Comparison of ENCODE assay signal across 10 mouse cellular contexts in the genomic region with DNA sequence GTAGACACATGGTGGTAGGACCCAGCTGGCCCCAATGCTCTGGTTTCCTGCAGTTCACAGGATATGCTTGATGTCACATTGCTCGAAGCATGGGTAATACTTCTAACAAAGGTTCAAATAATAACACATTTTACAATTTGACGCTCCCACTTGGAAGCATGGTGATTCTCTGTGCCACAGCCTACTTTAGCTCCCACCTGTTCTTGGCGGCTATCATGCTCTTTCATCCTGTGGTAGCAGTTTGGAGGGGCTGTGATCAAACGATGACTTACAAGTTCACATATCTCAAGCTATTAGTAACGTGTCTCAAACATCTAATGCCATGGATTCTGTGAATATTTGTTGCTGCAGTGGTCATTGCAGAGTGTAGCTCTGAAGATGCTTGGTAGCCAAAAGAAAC.
DNase-seq lines count a peak whose midpoint lies in the region; ATAC-seq and TF ChIP-seq lines count a peak whose summit lies in the region.
"Had no signal": no experiment of that assay in that cellular context is flagged by ENCODE, and none has a peak within 500 bp of the region (broad histone marks: within the 10 kb centered on the region; RNA-seq: fewer than 3 reads in every experiment).

No protein-coding gene starts in this region.

- H3K27me3 ChIP-seq in heart, adult 2 months (ENCODE audit: control insufficient read depth, insufficient read depth, low read length) = no peaks in the 10 kb centered on the region
- H3K27me3 ChIP-seq in liver, postnatal 0 days (ENCODE audit: insufficient read depth, low read length) = no peaks in the 10 kb centered on the region
- no peaks in the 10 kb centered on the region for H3K27me3 ChIP-seq in liver, embryonic 11.5 days (replicated peaks; ENCODE audit: control insufficient read depth, insufficient read depth, low read length)
- no peaks in the 10 kb centered on the region for H3K27me3 ChIP-seq in embryonic facial prominence, embryonic 12.5 days

- 25% methylated on average over 5 of the region's 5 CpGs for WGBS in heart, adult 2 months
- WGBS in liver, postnatal 0 days (ENCODE audit: insufficient replicate concordance) = 62% methylated on average over 5 of the region's 5 CpGs
- WGBS in liver, embryonic 11.5 days = 71% methylated on average over 5 of the region's 5 CpGs
- 55% methylated on average over 5 of the region's 5 CpGs for WGBS in embryonic facial prominence, embryonic 12.5 days
- 79% methylated on average over 5 of the region's 5 CpGs for WGBS in macrophage (ENCODE audit: missing documents)

- no peak overlapping the region for H3K9ac ChIP-seq in heart, adult 2 months (ENCODE audit: low read depth, low read length)
- H3K9ac ChIP-seq in liver, postnatal 0 days (replicated peaks) = no peak overlapping the region
- no peak overlapping the region for H3K9ac ChIP-seq in liver, embryonic 11.5 days (ENCODE audit: low read depth, low read length)
- H3K9ac ChIP-seq in embryonic facial prominence, embryonic 12.5 days = peak overlapping the region; percentile 57; the same call in 1 of the 2 replicates

- H3K4me3 ChIP-seq in heart, adult 2 months = peak overlapping the region; percentile 38; the same call in 1 of the 2 replicates
- H3K4me3 ChIP-seq in liver, postnatal 0 days (ENCODE audit: low read depth, low read length) = no peak overlapping the region
- no peak overlapping the region for H3K4me3 ChIP-seq in liver, embryonic 11.5 days (ENCODE audit: low read depth, low read length)
- H3K4me3 ChIP-seq in embryonic facial prominence, embryonic 12.5 days = peak overlapping the region; percentile 30
- H3K4me3 ChIP-seq in macrophage (ENCODE audit: inconsistent target) = no peak overlapping the region

- no peak for DNase-seq in heart, adult 2 months
- DNase-seq in heart, adult 9 months (ENCODE audit: low spot score in 2 of 2) = no peak
- DNase-seq in liver, postnatal 0 days = no peak
- DNase-seq in liver, embryonic 11.5 days (ENCODE audit: low spot score) = no peak
- DNase-seq in left cerebral cortex, adult 9 months (ENCODE audit: low spot score in 2 of 2) = no peak
- DNase-seq: cerebellum, adult 11 months; kidney, postnatal 10 days had no signal

- H3K27ac ChIP-seq in heart, adult 2 months = peak overlapping the region; percentile 89
- H3K27ac ChIP-seq in liver, postnatal 0 days (ENCODE audit: low read depth) = peak overlapping the region; percentile 64; the same call in 1 of the 2 replicates
- no peak overlapping the region for H3K27ac ChIP-seq in liver, embryonic 11.5 days (ENCODE audit: low read depth, low read length)
- peak overlapping the region; percentile 88; the same call in 1 of the 2 replicates for H3K27ac ChIP-seq in embryonic facial prominence, embryonic 12.5 days
- H3K27ac ChIP-seq in macrophage = peak overlapping the region; percentile 75; the same call in 1 of the 2 replicates

- peaks cover 67% of the 10 kb centered on the region for H3K36me3 ChIP-seq in heart, adult 2 months (ENCODE audit: control insufficient read depth, insufficient read depth, low read length)
- peaks cover 5% of the 10 kb centered on the region; the same call in 1 of the 2 replicates for H3K36me3 ChIP-seq in liver, postnatal 0 days (replicated peaks; ENCODE audit: insufficient read depth, low read length)
- H3K36me3 ChIP-seq in liver, embryonic 11.5 days (ENCODE audit: control insufficient read depth, insufficient read depth, low read length) = no peaks in the 10 kb centered on the region
- peaks cover 3% of the 10 kb centered on the region for H3K36me3 ChIP-seq in embryonic facial prominence, embryonic 12.5 days
- peaks cover 28% of the 10 kb centered on the region for H3K36me3 ChIP-seq in macrophage (ENCODE audit: inconsistent target)

- TF ChIP-seq EP300 in heart, adult 2 months (IDR thresholded peaks at IDR 0.05; ENCODE audit: insufficient read depth, low read depth, low read length) = no peak
- no peak for TF ChIP-seq EP300 in liver, postnatal 0 days (IDR thresholded peaks at IDR 0.05; ENCODE audit: low read depth)

- ATAC-seq in liver, postnatal 0 days = no peak
- no peak for ATAC-seq in liver, embryonic 11.5 days (replicated peaks; ENCODE audit: low FRiP score)
- no peak for ATAC-seq in embryonic facial prominence, embryonic 12.5 days (ENCODE audit: insufficient number of reproducible peaks, insufficient read depth, low FRiP score, low TSS enrichment)
- no peak for ATAC-seq in erythroid progenitor cell, adult 5-6 weeks (replicated peaks; ENCODE audit: low FRiP score, poor library complexity, severe bottlenecking)

- H3K4me1 ChIP-seq in heart, adult 2 months (ENCODE audit: control insufficient read depth, insufficient read depth, low read length) = peaks cover 38% of the 10 kb centered on the region
- H3K4me1 ChIP-seq in liver, postnatal 0 days (ENCODE audit: insufficient read depth) = peaks cover 34% of the 10 kb centered on the region
- H3K4me1 ChIP-seq in liver, embryonic 11.5 days (replicated peaks; ENCODE audit: control insufficient read depth, insufficient read depth, low read length) = peaks cover 17% of the 10 kb centered on the region
- peaks cover 67% of the 10 kb centered on the region for H3K4me1 ChIP-seq in embryonic facial prominence, embryonic 12.5 days

- no peak overlapping the region for H3K4me2 ChIP-seq in liver, postnatal 0 days (ENCODE audit: low read depth, low read length)
- H3K4me2 ChIP-seq in liver, embryonic 11.5 days = no peak overlapping the region
- H3K4me2 ChIP-seq in embryonic facial prominence, embryonic 12.5 days (replicated peaks) = peak overlapping the region; percentile 49

- intact Hi-C loops in heart, adult 2 months (cut with DNase I) = no loop called here

- H3K79me2 ChIP-seq in heart, adult 2 months (replicated peaks; ENCODE audit: control insufficient read depth, insufficient read depth, low read length) = peaks cover 12% of the 10 kb centered on the region
- H3K79me2 ChIP-seq in macrophage (ENCODE audit: inconsistent target) = peaks cover 100% of the 10 kb centered on the region

- no peak for TF ChIP-seq POLR2A in heart, adult 2 months (IDR thresholded peaks at IDR 0.05; ENCODE audit: insufficient read depth, low read depth, low read length)

- no peak for TF ChIP-seq CTCF in heart, adult 2 months (IDR thresholded peaks at IDR 0.05)
- TF ChIP-seq CTCF in liver, postnatal 0 days (IDR thresholded peaks at IDR 0.05; ENCODE audit: low read depth) = no peak

- no peaks in the 10 kb centered on the region for H3K9me3 ChIP-seq in liver, postnatal 0 days (ENCODE audit: low read length)
- no peaks in the 10 kb centered on the region for H3K9me3 ChIP-seq in liver, embryonic 11.5 days (ENCODE audit: control insufficient read depth, low read length)
- H3K9me3 ChIP-seq in embryonic facial prominence, embryonic 12.5 days = no peaks in the 10 kb centered on the region

Comparison
In these comparisons a context has a peak if more than half of its experiments do, and no peak if none do; other contexts are left out.
1. H3K4me3 ChIP-seq: peak in heart, adult 2 months (single experiment) and embryonic facial prominence, embryonic 12.5 days (single experiment); none in liver, postnatal 0 days (single experiment), liver, embryonic 11.5 days (single experiment) and macrophage (single experiment).